Mouse (Mus musculus) heart, postnatal 0 days (tissue): ENCODE results near the gene Cyp1b1. TPM values are rescaled to one million over a fixed set of nuclear protein-coding genes. Genes with fewer than 3 reads are reported as not detected.

ENCODE experiments used
- ATAC-seq: fragments of 200-750 bp; cut with Nextera tagmentation; 2 replicates; pipeline ENCODE4 v1.8.0; 2017; ENCODE audit warnings: low read depth, moderate number of reproducible peaks, moderate library complexity; ENCODE audit not compliant: insufficient read depth
- DNase-seq: peaks from one replicate; pipeline ENCODE4 v3.0.0-alpha.2; 2016; ENCODE audit warnings: low spot score
- H3K27ac ChIP-seq: fragments of 300-500 bp; sonication (generic); 2 replicates; pipeline ENCODE4 v1.5.1; 2014; ENCODE audit warnings: low read depth, mild to moderate bottlenecking
- H3K27me3 ChIP-seq: fragments of 300-500 bp; sonication (generic); 2 replicates; pipeline ENCODE4 v1.6.1; 2014; ENCODE audit warnings: low read length, mixed read lengths; ENCODE audit not compliant: control insufficient read depth, insufficient read depth
- H3K36me3 ChIP-seq: fragments of 300-500 bp; sonication (generic); replicated peaks from 2 replicates; pipeline ENCODE4 v1.6.1; 2014; ENCODE audit warnings: low read length, mixed read lengths; ENCODE audit not compliant: control insufficient read depth, insufficient read depth
- H3K4me1 ChIP-seq: fragments of 300-500 bp; sonication (generic); 2 replicates; pipeline ENCODE4 v1.6.1; 2014; ENCODE audit warnings: antibody characterized with exemption; ENCODE audit not compliant: control insufficient read depth, insufficient read depth
- H3K4me2 ChIP-seq: fragments of 300-500 bp; sonication (generic); 2 replicates; pipeline ENCODE4 v1.6.1; 2014; ENCODE audit warnings: low read depth, mild to moderate bottlenecking, low read length, moderate library complexity
- H3K4me3 ChIP-seq: fragments of 300-500 bp; sonication (generic); 2 replicates; pipeline ENCODE4 v1.5.1; 2014; ENCODE audit warnings: low read depth, low read length
- H3K9ac ChIP-seq: fragments of 300-500 bp; sonication (generic); replicated peaks from 2 replicates; pipeline ENCODE4 v1.6.1; 2014; ENCODE audit warnings: low read depth, low read length, mixed read lengths
- H3K9me3 ChIP-seq: fragments of 300-500 bp; sonication (generic); replicated peaks from 2 replicates; pipeline ENCODE4 v1.6.1; 2016; ENCODE audit warnings: low read length; ENCODE audit not compliant: control insufficient read depth
- CTCF ChIP-seq: IDR thresholded peaks from 2 replicates; pipeline ENCODE4 v1.5.1; 2016; ENCODE audit warnings: antibody characterized with exemption, control low read depth, low read depth
- EP300 ChIP-seq: IDR thresholded peaks from 2 replicates; pipeline ENCODE4 v1.6.1; 2016; ENCODE audit warnings: antibody characterized with exemption, low read depth
- WGBS: fragments of 180-500 bp; shearing (Covaris S2); extraction: QIAGEN DNeasy Blood & Tissue Kit; methylation state at CpG from one replicate; pipeline ENCODE4 v1.1.7; 2014; 5-methylcytosine and 5-hydroxymethylcytosine counted together
- polyA plus RNA-seq: library from polyadenylated mRNA; unstranded; fragments of >200 nt; fragmentation: Nextera tagmentation; extraction: Ambion mirVana; gene quantifications from 2 replicates; pipeline ENCODE4 v1.2.1, GENCODE M21; 2015
- total RNA-seq: library from RNA; depleted of rRNA; stranded (reverse); fragments of >200 nt; gene quantifications from 2 replicates; pipeline ENCODE4 v1.2.3, GENCODE M21; 2014; ENCODE audit warnings: low replicate concordance

Cyp1b1 gene
- total and polyA plus RNA-seq, 2 experiments from 2014 or later: 2.0 to 12.5 TPM

DNA sequence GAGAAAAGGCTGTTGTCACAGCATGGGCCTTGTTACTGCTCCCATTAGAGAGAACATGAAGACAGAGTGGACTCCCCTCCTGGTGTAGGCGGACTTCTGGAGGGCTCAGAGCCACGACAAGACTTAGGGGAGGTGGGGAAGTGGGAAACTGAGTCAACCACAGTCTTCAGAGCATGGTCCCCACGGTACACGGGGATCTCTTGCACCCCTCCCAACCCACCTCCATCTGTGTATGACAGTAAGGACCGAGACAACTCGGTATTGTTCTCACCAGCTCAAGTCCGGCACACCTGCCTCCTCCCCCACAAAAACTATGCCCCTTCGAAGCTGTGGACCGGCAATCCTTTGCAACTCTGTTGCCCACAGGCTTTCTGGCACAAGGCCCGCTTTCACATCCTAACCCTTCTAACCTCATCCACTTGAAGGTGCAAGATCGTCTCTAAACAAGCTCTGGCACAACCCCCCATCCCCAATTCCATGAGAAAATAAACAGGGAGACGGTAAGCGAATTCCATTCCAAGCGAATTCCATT lies 13.3 kb upstream of the Cyp1b1 start:
- Histone ChIP-seq H3K4me3 (peak overlapping the region; percentile 23; the same call in 1 of the 2 replicates), H3K4me1 (peaks cover 15% of the 10 kb centered on the region; the same call in 1 of the 2 replicates), H3K27ac (no peak overlapping the region), H3K9ac (no peak overlapping the region), H3K4me2 (peak overlapping the region; percentile 45), H3K36me3 (no peaks in the 10 kb centered on the region), H3K27me3 (no peaks in the 10 kb centered on the region), H3K9me3 (no peaks in the 10 kb centered on the region)
- ATAC-seq: no peak
- 26% methylated on average over 14 of the region's 14 CpGs for WGBS
- no peak for DNase-seq
- no peak for TF ChIP-seq CTCF
- TF ChIP-seq EP300: no peak

DNA sequence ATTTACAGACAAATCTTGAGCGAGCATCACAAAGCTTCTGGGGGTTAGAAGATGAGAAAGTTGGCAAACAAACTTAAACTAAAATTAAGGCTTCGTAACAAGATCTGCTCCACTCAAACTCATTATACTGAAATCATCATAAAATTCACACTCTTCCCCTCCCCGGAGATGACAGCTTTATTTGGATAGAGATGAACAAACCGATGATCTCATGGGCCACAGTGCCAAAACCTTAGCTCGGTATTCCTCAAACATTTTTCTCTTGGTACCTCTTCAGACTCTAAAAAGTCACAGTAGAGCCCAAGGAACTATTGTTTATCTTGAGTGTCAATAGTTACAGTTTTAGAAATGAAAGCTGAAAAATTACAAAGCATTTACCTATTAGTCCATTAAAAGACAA lies 11.8 kb upstream of the Cyp1b1 start:
- DNase-seq (no peak), ATAC-seq (no peak)
- Histone ChIP-seq H3K27ac (no peak overlapping the region), H3K4me2 (no peak overlapping the region), H3K36me3 (no peaks in the 10 kb centered on the region), H3K4me3 (no peak overlapping the region), H3K9ac (no peak overlapping the region), H3K4me1 (peaks cover 15% of the 10 kb centered on the region; the same call in 1 of the 2 replicates), H3K27me3 (no peaks in the 10 kb centered on the region), H3K9me3 (no peaks in the 10 kb centered on the region)
- WGBS: 71% methylated on average over 5 of the region's 5 CpGs
- no peak for TF ChIP-seq CTCF

DNA sequence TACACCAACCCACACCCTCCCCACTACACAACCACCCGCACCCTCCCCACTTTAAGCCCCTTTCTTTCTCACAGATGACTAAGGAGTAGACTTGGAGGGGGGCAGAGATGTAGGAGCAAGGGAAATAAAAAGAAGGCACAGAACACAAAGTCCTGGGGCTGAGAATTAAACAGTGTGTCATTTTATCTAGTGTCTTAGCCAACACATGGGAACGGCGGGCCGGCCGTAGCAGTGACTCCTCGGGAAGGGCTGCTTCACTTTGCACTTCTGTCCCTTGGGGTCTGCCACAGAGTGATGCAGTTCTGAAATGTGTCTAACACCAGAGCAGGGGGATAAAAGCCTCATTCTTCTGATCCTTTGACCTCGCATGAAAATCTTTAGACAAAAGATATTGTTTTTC lies 5.8 kb upstream of the Cyp1b1 start:
- DNase-seq: no peak
- WGBS: 71% methylated on average over 7 of the region's 7 CpGs
- no peak for TF ChIP-seq CTCF
- H3K4me3 ChIP-seq: no peak overlapping the region
- H3K27ac ChIP-seq: no peak overlapping the region
- no peaks in the 10 kb centered on the region for H3K9me3 ChIP-seq
- peaks cover 21% of the 10 kb centered on the region for H3K27me3 ChIP-seq
- ATAC-seq: no peak
- H3K4me2 ChIP-seq: no peak overlapping the region
- no peaks in the 10 kb centered on the region for H3K36me3 ChIP-seq
- H3K9ac ChIP-seq: no peak overlapping the region
- no peaks in the 10 kb centered on the region; the same call in 1 of the 2 replicates for H3K4me1 ChIP-seq

DNA sequence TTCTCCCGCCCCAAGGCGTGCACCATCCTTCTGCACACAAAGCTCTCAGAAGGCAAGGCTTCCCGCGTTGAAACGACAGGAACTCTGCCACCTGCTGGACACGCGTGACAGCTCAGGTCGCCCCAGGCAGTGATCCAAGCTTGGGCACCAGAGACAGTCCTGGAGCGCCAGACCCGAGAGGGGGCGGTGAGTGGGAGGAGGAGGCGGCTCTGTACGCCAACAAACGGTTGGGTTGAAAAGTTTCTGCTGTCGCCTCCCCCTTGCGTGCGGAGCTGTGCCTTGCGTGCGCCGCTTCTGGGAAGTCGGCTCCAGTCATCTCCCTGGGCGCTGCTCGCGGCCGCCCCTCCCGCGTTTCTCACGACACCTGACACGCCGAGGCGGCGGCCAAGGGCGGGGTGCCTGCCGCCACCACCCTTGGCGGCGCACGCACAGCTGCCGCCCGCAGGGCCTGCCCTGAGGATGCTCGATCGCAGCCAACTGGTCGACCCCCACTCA lies 835 bp upstream of the Cyp1b1 start:
- Histone ChIP-seq H3K9ac (peak overlapping the region; percentile 19; the same call in 1 of the 2 replicates), H3K4me3 (peak overlapping the region; percentile 52), H3K9me3 (no peaks in the 10 kb centered on the region), H3K27ac (no peak overlapping the region), H3K36me3 (no peaks in the 10 kb centered on the region), H3K4me1 (peaks cover 16% of the 10 kb centered on the region), H3K4me2 (peak overlapping the region; percentile 92), H3K27me3 (peaks cover 65% of the 10 kb centered on the region)
- under 1% methylated on average over 42 of the region's 42 CpGs for WGBS
- TF ChIP-seq CTCF (peak; percentile 93), EP300 (no peak)
- DNase-seq: peak; percentile 78
- ATAC-seq: peak; percentile 90

DNA sequence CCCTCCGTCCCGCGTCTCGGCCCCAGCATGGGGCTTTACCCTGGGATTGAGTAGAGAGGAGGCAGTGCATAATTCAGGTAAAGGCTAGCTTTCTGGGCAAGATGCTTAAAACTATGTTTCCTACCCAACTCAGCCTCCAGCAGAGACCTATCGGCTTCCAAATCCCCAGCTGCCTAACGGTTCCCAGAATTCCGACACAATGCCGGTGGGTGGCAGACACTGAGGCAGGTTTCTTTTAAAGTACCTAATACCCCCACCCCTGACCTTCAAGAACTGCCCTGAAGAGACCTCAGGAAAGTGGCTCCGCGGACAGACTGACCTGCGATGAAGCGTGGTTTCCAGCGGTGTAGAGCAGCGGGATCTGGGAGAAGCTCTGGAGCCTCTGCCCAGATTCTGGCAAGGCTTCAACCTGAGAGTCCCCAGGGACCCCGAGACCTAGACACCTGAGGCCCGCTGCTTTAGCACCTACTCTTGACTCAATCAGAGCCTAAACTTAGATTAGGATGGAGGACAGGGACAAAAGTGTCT lies 429 bp downstream of the Cyp1b1 start:
- TF ChIP-seq CTCF: no peak
- H3K4me2 ChIP-seq: peak overlapping the region; percentile 92
- H3K27ac ChIP-seq: no peak overlapping the region
- H3K36me3 ChIP-seq: no peaks in the 10 kb centered on the region
- H3K27me3 ChIP-seq: peaks cover 77% of the 10 kb centered on the region
- ATAC-seq (no peak), DNase-seq (no peak)
- no peaks in the 10 kb centered on the region for H3K9me3 ChIP-seq
- WGBS: 2% methylated on average over 16 of the region's 16 CpGs
- no peak overlapping the region for H3K9ac ChIP-seq
- H3K4me1 ChIP-seq: peaks cover 16% of the 10 kb centered on the region
- H3K4me3 ChIP-seq: peak overlapping the region; percentile 52
